Mouse (Mus musculus) olfactory bulb, adult 2 months (tissue): ENCODE data around the gene Pde10a.

Experiments
- CTCF ChIP-seq: fragments of 200-500 bp; IDR thresholded peaks from 2 replicates; pipeline ENCODE4 v1.5.1; 2012; ENCODE audit warnings: low read depth, mild to moderate bottlenecking, low read length, moderate library complexity; ENCODE audit not compliant: insufficient read depth
- POLR2A ChIP-seq: fragments of 200-500 bp; IDR thresholded peaks from 2 replicates; pipeline ENCODE4 v1.6.1; 2012; ENCODE audit warnings: mild to moderate bottlenecking, low read depth, low read length, moderate library complexity; ENCODE audit not compliant: insufficient read depth

DNA sequence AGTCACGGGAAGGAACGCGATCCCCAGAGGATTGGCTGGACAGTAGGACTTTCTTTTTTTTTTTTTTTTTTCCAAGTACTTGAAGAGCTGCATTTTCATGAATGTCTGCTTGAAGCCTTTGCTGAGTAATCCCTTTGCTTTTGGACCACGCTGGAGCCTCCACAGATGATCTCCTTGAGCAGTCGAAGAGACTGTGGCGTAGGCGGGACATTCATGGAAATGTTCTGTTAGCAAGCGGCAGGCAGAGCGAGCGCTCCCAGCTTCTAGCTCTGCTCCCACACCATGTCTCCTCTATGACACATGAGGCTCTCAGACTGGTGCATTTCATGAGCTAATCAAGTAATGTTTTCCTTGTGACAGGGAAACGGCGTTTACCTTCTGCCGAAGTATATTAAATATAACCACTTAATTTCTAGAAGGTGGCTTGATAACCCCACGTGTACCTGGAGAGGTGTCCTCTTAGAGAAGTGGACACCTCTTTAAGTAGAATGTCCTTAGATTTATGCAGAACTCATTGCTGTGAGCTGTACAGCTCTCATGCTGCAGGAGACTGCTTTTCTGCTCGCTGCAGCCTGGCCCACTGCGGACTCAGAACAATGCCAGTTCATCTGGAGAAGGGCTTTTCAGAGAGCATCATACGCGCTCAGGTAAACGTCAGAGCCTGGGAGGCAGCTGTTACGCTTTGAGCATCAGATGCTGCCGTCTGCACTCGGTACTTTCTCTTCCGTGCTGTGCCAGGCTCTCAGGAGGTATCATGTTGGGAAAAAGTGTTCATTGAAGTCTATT lies 333.7 kb downstream of the Pde10a start:
- TF ChIP-seq CTCF: no peak
- no peak for TF ChIP-seq POLR2A
